Mouse (Mus musculus) T-cell, adult 66 days (primary cell): Measurements from ENCODE around the gene 2410131K14Rik. TPM values are rescaled to one million over a fixed set of nuclear protein-coding genes. Genes with fewer than 3 reads are reported as not detected.

Experiments used
- total RNA-seq, 2 experiments: library from RNA; stranded (reverse); gene quantifications; 3 replicates in 1 of 2; 4 replicates in 1 of 2; pipeline ENCODE4 v1.2.4; 2023

The 2410131K14Rik gene
- 10 to 100 TPM in 1 of 2 experiments, 1 to 10 TPM in 1; 9.9 to 11.0 TPM for total RNA-seq

GRCm38 (mm10) chr5:118244606-118245443 is at the start of gene 2410131K14Rik, which contains the start of gene Rnft2:
2410131K14Rik (plus strand) TSS chr5:118245227.
Rnft2 (minus strand) TSS chr5:118245116.

Other genes with a start within 250 kb of the 2410131K14Rik start
- 10 to 100 TPM; 32.9 to 35.1 TPM for gene Tesc, start 217.5 kb upstream of the 2410131K14Rik start, total RNA-seq
- gene Fbxw8, start 89.8 kb upstream of the 2410131K14Rik start, total RNA-seq = 1 to 10 TPM; 6.8 to 9.6 TPM
- not detected for gene Hrk, start 80.6 kb upstream of the 2410131K14Rik start, total RNA-seq
- gene Rnft2, start 111 bp upstream of the 2410131K14Rik start, total RNA-seq = 1 to 10 TPM in 1 of 2 experiments, under 1 TPM in 1; 0.89 to 1.5 TPM